Mouse (Mus musculus) heart, adult 2 months (tissue): ENCODE data around the gene Pla2g7.

Experiments
- CTCF ChIP-seq: fragments of 200-600 bp; IDR thresholded peaks from 2 replicates; pipeline ENCODE4 v1.8.1; 2022; ENCODE audit warnings: antibody characterized with exemption, mild to moderate bottlenecking, moderate library complexity
- EP300 ChIP-seq: fragments of 200-500 bp; IDR thresholded peaks from 2 replicates; pipeline ENCODE4 v1.6.1; 2011; ENCODE audit warnings: low read depth, low read length, control low read depth; ENCODE audit not compliant: insufficient read depth
- POLR2A ChIP-seq: fragments of 200-500 bp; IDR thresholded peaks from 2 replicates; pipeline ENCODE4 v1.6.1; 2011; ENCODE audit warnings: mild to moderate bottlenecking, low read depth, low read length, control low read depth; ENCODE audit not compliant: insufficient read depth

GRCm38 (mm10) chr17:43563192-43563987 is 4.5 kb upstream of the Pla2g7 start:
- TF ChIP-seq CTCF: no peak
- TF ChIP-seq POLR2A: no peak
- no peak for TF ChIP-seq EP300
